Mouse (Mus musculus): Measurements from ENCODE around the gene Fbxo30. TPM values are rescaled to one million over a fixed set of nuclear protein-coding genes. Genes with fewer than 3 reads are reported as not detected.

Gene Fbxo30
- 10.9 TPM for polyA plus RNA-seq (2017; shearing (Covaris generic))

DNA sequence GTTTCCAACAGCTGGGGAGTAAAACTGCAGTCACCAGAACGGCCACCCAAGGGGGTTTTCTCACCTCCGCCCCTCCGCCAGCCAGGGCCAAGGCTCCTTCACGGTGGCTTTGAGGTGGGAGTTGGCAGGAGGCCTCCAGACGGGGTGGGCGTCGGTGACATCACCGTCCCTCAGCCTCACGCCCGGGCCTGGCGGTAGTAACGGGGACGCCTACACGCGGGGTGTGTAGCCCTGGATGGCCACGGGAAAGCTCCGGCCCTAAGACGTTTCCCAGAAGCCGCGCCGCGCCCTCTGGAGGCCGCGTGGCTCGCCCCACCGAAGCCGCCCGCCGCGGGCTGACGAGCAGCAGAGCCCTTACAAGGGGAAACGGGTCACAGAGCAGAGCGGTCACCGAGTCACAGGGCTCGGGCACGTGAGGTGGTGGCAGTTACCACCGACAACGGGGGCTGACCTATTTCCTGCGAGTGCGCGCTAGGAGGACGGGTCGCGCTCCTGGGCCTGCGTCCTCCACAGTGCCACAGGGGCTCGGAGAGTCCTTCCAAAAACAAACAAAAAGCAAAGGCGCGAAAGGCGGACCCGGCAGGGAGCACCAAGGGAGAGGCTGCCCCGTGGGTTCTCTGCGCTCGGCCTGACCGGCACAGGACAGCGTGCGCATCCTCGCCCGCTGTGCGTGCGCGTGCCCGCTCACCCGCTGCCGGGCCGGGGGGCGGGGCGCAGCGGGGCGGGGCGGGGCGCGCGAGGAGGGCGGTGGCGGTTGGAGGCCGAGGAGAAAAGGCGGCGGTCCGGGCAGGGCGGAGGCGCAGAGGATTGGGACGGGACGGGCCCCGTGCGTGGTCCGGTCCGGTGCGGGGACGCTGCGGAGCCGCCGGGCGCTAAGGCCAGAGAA, at the start of gene Fbxo30:
Gene Fbxo30, plus strand, starts transcription at position 753 of the 886 bp plus-strand sequence.

GRCm38 (mm10) chr10:11343205-11344141, 62.3 kb downstream of the Fbxo30 start, which contains the start of gene Epm2a:
Gene Epm2a (plus strand): TSS chr10:11343404.

Other genes with a start within 250 kb of the Fbxo30 start
- gene Grm1, start 199.0 kb upstream of the Fbxo30 start, polyA plus RNA-seq (2017; shearing (Covaris generic)) = not detected
- gene Shprh, start 131.9 kb upstream of the Fbxo30 start, polyA plus RNA-seq (2017; shearing (Covaris generic)) = 34.7 TPM
- not detected for gene Epm2a, start 62.1 kb downstream of the Fbxo30 start, polyA plus RNA-seq (2017; shearing (Covaris generic))